Mouse (Mus musculus): ENCODE results near the gene Bfsp2.

GRCm38 (mm10) chr9:103459839-103460238, 20.4 kb downstream of the Bfsp2 start:
- no peak for TF ChIP-seq CTCF (IDR thresholded peaks at IDR 0.05; ENCODE audit: low read depth, low read length)
- no peak for TF ChIP-seq POLR2A (IDR thresholded peaks at IDR 0.05; ENCODE audit: extremely low read depth, insufficient read depth, low read length)
